Mouse (Mus musculus): Measurements from ENCODE around the gene Cracr2b. TPM values are rescaled to one million over a fixed set of nuclear protein-coding genes. Genes with fewer than 3 reads are reported as not detected.

Gene Cracr2b
- polyA plus RNA-seq, 1 experiment from 2014 or later = 6.3 TPM

- no peak for TF ChIP-seq CTCF (IDR thresholded peaks at IDR 0.05; ENCODE audit: low read depth)
- TF ChIP-seq EP300 (IDR thresholded peaks at IDR 0.05; ENCODE audit: low read depth) = no peak
- H3K36me3 ChIP-seq (replicated peaks; ENCODE audit: insufficient read depth, low read length) = peaks cover 23% of the 10 kb centered on the region
- no peak overlapping the region for H3K4me2 ChIP-seq (ENCODE audit: low read depth, low read length)
- no peak for DNase-seq
- no peak overlapping the region for H3K27ac ChIP-seq (ENCODE audit: low read depth)
- H3K4me1 ChIP-seq (ENCODE audit: insufficient read depth) = peaks cover 46% of the 10 kb centered on the region
- H3K4me3 ChIP-seq (ENCODE audit: low read depth, low read length) = no peak overlapping the region
- 92% methylated on average over 1 of the region's 1 CpGs for WGBS (ENCODE audit: insufficient replicate concordance)
- H3K27me3 ChIP-seq (ENCODE audit: insufficient read depth, low read length) = no peaks in the 10 kb centered on the region
- H3K9ac ChIP-seq (replicated peaks) = no peak overlapping the region
- no peak for ATAC-seq
- H3K9me3 ChIP-seq (ENCODE audit: low read length) = no peaks in the 10 kb centered on the region
Measured at GRCm38 (mm10) chr7:141471236-141471635, 10.3 kb downstream of the Cracr2b start.

GRCm38 (mm10) chr7:141472226-141472625 lies 11.3 kb downstream of the Cracr2b start:
- ATAC-seq = no peak

GRCm38 (mm10) chr7:141472763-141473162 lies 11.9 kb downstream of the Cracr2b start:
- Histone ChIP-seq H3K4me1 (ENCODE audit: insufficient read depth) (peaks cover 50% of the 10 kb centered on the region), H3K4me3 (ENCODE audit: low read depth, low read length) (no peak overlapping the region), H3K9me3 (ENCODE audit: low read length) (no peaks in the 10 kb centered on the region), H3K27me3 (ENCODE audit: insufficient read depth, low read length) (no peaks in the 10 kb centered on the region), H3K4me2 (ENCODE audit: low read depth, low read length) (no peak overlapping the region), H3K36me3 (replicated peaks; ENCODE audit: insufficient read depth, low read length) (peaks cover 23% of the 10 kb centered on the region), H3K27ac (ENCODE audit: low read depth) (no peak overlapping the region), H3K9ac (replicated peaks) (no peak overlapping the region)
- WGBS (ENCODE audit: insufficient replicate concordance) = 77% methylated on average over 6 of the region's 6 CpGs
- ATAC-seq = no peak
- TF ChIP-seq CTCF (IDR thresholded peaks at IDR 0.05; ENCODE audit: low read depth) = no peak
- TF ChIP-seq EP300 (IDR thresholded peaks at IDR 0.05; ENCODE audit: low read depth) = no peak
- DNase-seq = no peak

More at GRCm38 (mm10) chr7:141472226-141472625, 11.3 kb downstream of the Cracr2b start:
- no peak overlapping the region for H3K9ac ChIP-seq (replicated peaks)
- no peak overlapping the region for H3K4me3 ChIP-seq (ENCODE audit: low read depth, low read length)
- no peaks in the 10 kb centered on the region for H3K27me3 ChIP-seq (ENCODE audit: insufficient read depth, low read length)
- H3K4me2 ChIP-seq (ENCODE audit: low read depth, low read length) = no peak overlapping the region
- TF ChIP-seq EP300 (IDR thresholded peaks at IDR 0.05; ENCODE audit: low read depth) = no peak
- peaks cover 23% of the 10 kb centered on the region for H3K36me3 ChIP-seq (replicated peaks; ENCODE audit: insufficient read depth, low read length)
- H3K4me1 ChIP-seq (ENCODE audit: insufficient read depth) = peaks cover 48% of the 10 kb centered on the region
- no peak overlapping the region for H3K27ac ChIP-seq (ENCODE audit: low read depth)
- no peaks in the 10 kb centered on the region for H3K9me3 ChIP-seq (ENCODE audit: low read length)
- WGBS (ENCODE audit: insufficient replicate concordance) = 78% methylated on average over 6 of the region's 6 CpGs
- DNase-seq = no peak

- WGBS (ENCODE audit: insufficient replicate concordance) = 4% methylated on average over 5 of the region's 5 CpGs
- TF ChIP-seq CTCF (IDR thresholded peaks at IDR 0.05; ENCODE audit: low read depth) = no peak
- TF ChIP-seq EP300 (IDR thresholded peaks at IDR 0.05; ENCODE audit: low read depth) = no peak
- H3K27ac ChIP-seq (ENCODE audit: low read depth) = no peak overlapping the region
- no peaks in the 10 kb centered on the region for H3K27me3 ChIP-seq (ENCODE audit: insufficient read depth, low read length)
- H3K9ac ChIP-seq (replicated peaks) = peak overlapping the region; percentile 80
- peaks cover 45% of the 10 kb centered on the region for H3K4me1 ChIP-seq (ENCODE audit: insufficient read depth)
- peaks cover 23% of the 10 kb centered on the region for H3K36me3 ChIP-seq (replicated peaks; ENCODE audit: insufficient read depth, low read length)
- H3K9me3 ChIP-seq (ENCODE audit: low read length) = no peaks in the 10 kb centered on the region
- peak overlapping the region; percentile 81 for H3K4me3 ChIP-seq (ENCODE audit: low read depth, low read length)
- ATAC-seq (no peak), DNase-seq (no peak)
- H3K4me2 ChIP-seq (ENCODE audit: low read depth, low read length) = peak overlapping the region; percentile 92
Measured at GRCm38 (mm10) chr7:141474160-141474559, 13.3 kb downstream of the Cracr2b start.

GRCm38 (mm10) chr7:141475011-141475804 lies 14.3 kb downstream of the Cracr2b start, which contains the start of the genes Polr2l and Tspan4:
Gene Polr2l (minus strand): TSS chr7:141475132.
Gene Tspan4 (plus strand): TSS chr7:141475240.
- peaks cover 40% of the 10 kb centered on the region for H3K4me1 ChIP-seq (ENCODE audit: insufficient read depth)
- under 1% methylated on average over 59 of the region's 87 CpGs for WGBS (ENCODE audit: insufficient replicate concordance)

GRCm38 (mm10) chr7:141475805-141476158 lies 14.9 kb downstream of the Cracr2b start:
- Histone ChIP-seq H3K4me1 (ENCODE audit: insufficient read depth) (peaks cover 40% of the 10 kb centered on the region), H3K9ac (replicated peaks) (peak overlapping the region; percentile 80), H3K4me2 (ENCODE audit: low read depth, low read length) (peak overlapping the region; percentile 92), H3K4me3 (ENCODE audit: low read depth, low read length) (peak overlapping the region; percentile 81), H3K9me3 (ENCODE audit: low read length) (no peaks in the 10 kb centered on the region), H3K27me3 (ENCODE audit: insufficient read depth, low read length) (no peaks in the 10 kb centered on the region), H3K36me3 (replicated peaks; ENCODE audit: insufficient read depth, low read length) (peaks cover 9% of the 10 kb centered on the region), H3K27ac (ENCODE audit: low read depth) (peak overlapping the region; percentile 96)
- TF ChIP-seq CTCF (IDR thresholded peaks at IDR 0.05; ENCODE audit: low read depth) = no peak
- no peak for TF ChIP-seq EP300 (IDR thresholded peaks at IDR 0.05; ENCODE audit: low read depth)
- whole genome bisulfite sequencing (ENCODE audit: insufficient replicate concordance) = 0% methylated on average over 12 of the region's 12 CpGs
- DNase-seq (no peak), ATAC-seq (no peak)

More at GRCm38 (mm10) chr7:141475011-141475804, 14.3 kb downstream of the Cracr2b start, which contains the start of the genes Polr2l and Tspan4:
- peak within 1 kb of the TSS; percentile 81 for H3K4me3 ChIP-seq (ENCODE audit: low read depth, low read length)
- peak; percentile 90 for DNase-seq
- peaks cover 14% of the 10 kb centered on the region for H3K36me3 ChIP-seq (replicated peaks; ENCODE audit: insufficient read depth, low read length)
- peak; percentile 29; the same call in 1 of the 2 replicates for TF ChIP-seq CTCF (IDR thresholded peaks at IDR 0.05; ENCODE audit: low read depth)
- peak; percentile 59; the same call in 1 of the 2 replicates for TF ChIP-seq EP300 (IDR thresholded peaks at IDR 0.05; ENCODE audit: low read depth)
- H3K9me3 ChIP-seq (ENCODE audit: low read length) = no peaks in the 10 kb centered on the region
- H3K9ac ChIP-seq (replicated peaks) = peak within 1 kb of the TSS; percentile 80
- H3K4me2 ChIP-seq (ENCODE audit: low read depth, low read length) = peak within 1 kb of the TSS; percentile 92
- H3K27ac ChIP-seq (ENCODE audit: low read depth) = peak within 1 kb of the TSS; percentile 96
- peak; percentile 75 for ATAC-seq
- H3K27me3 ChIP-seq (ENCODE audit: insufficient read depth, low read length) = no peaks in the 10 kb centered on the region
